Mouse (Mus musculus) limb, embryonic 11.5 days (tissue): ENCODE results near the gene 4933402J07Rik. TPM values are rescaled to one million over a fixed set of nuclear protein-coding genes. Genes with fewer than 3 reads are reported as not detected.

ENCODE experiments used
- ATAC-seq: fragments of 200-750 bp; cut with Nextera tagmentation; 2 replicates; pipeline ENCODE4 v1.8.0; 2017; ENCODE audit warnings: low read depth; ENCODE audit not compliant: insufficient number of reproducible peaks, low FRiP score, low TSS enrichment
- DNase-seq: peaks from one replicate; pipeline ENCODE4 v3.0.0-alpha.2; 2015; ENCODE audit warnings: low spot score
- H3K27ac ChIP-seq: fragments of 300-500 bp; sonication (generic); replicated peaks from 2 replicates; pipeline ENCODE4 v1.5.1; 2014; ENCODE audit warnings: low read depth, mild to moderate bottlenecking, low read length
- H3K27me3 ChIP-seq: fragments of 300-500 bp; sonication (generic); 2 replicates; pipeline ENCODE4 v1.6.1; 2014; ENCODE audit warnings: mild to moderate bottlenecking, low read length, mixed read lengths; ENCODE audit not compliant: control insufficient read depth, insufficient read depth
- H3K36me3 ChIP-seq: fragments of 300-500 bp; sonication (generic); 2 replicates; pipeline ENCODE4 v1.6.1; 2014; ENCODE audit warnings: mild to moderate bottlenecking, low read length, moderate library complexity, mixed read lengths; ENCODE audit not compliant: control insufficient read depth, insufficient read depth
- H3K4me1 ChIP-seq: fragments of 300-500 bp; sonication (generic); 2 replicates; pipeline ENCODE4 v1.6.1; 2014; ENCODE audit warnings: low read length, mixed read lengths; ENCODE audit not compliant: control insufficient read depth, insufficient read depth
- H3K4me2 ChIP-seq: fragments of 300-500 bp; sonication (generic); 2 replicates; pipeline ENCODE4 v1.6.1; 2014; ENCODE audit warnings: low read depth, mild to moderate bottlenecking, moderate library complexity; ENCODE audit not compliant: severe bottlenecking
- H3K4me3 ChIP-seq: fragments of 300-500 bp; sonication (generic); 2 replicates; pipeline ENCODE4 v1.5.1; 2014; ENCODE audit warnings: low read depth, low read length
- H3K9ac ChIP-seq: fragments of 300-500 bp; sonication (generic); 2 replicates; pipeline ENCODE4 v1.6.1; 2014; ENCODE audit warnings: mild to moderate bottlenecking, low read length
- H3K9me3 ChIP-seq: fragments of 300-500 bp; sonication (generic); 2 replicates; pipeline ENCODE4 v1.6.1; 2016; ENCODE audit warnings: low read length; ENCODE audit not compliant: control insufficient read depth
- WGBS: fragments of 180-500 bp; shearing (Covaris S2); extraction: QIAGEN DNeasy Blood & Tissue Kit; methylation state at CpG from one replicate; pipeline ENCODE4 v1.1.7; 2014; 5-methylcytosine and 5-hydroxymethylcytosine counted together
- polyA plus RNA-seq: library from polyadenylated mRNA; unstranded; fragments of >200 nt; fragmentation: Nextera tagmentation; extraction: Ambion mirVana; gene quantifications from 2 replicates; pipeline ENCODE4 v1.2.1, GENCODE M21; 2014

Gene 4933402J07Rik
- polyA plus RNA-seq, 1 experiment from 2014 or later: not detected

GRCm38 (mm10) chr8:87602731-87603130 lies 39.1 kb downstream of the 4933402J07Rik start:
- H3K36me3 ChIP-seq: no peaks in the 10 kb centered on the region
- no peaks in the 10 kb centered on the region for H3K27me3 ChIP-seq
- no peak overlapping the region for H3K4me2 ChIP-seq
- ATAC-seq: no peak
- WGBS: 79% methylated on average over 2 of the region's 2 CpGs
- no peaks in the 10 kb centered on the region for H3K4me1 ChIP-seq
- no peak overlapping the region for H3K4me3 ChIP-seq
- no peak overlapping the region for H3K9ac ChIP-seq
- no peaks in the 10 kb centered on the region for H3K9me3 ChIP-seq
- no peak for DNase-seq
- H3K27ac ChIP-seq: no peak overlapping the region

GRCm38 (mm10) chr8:87609110-87609509 lies 45.5 kb downstream of the 4933402J07Rik start:
- H3K4me1 ChIP-seq: no peaks in the 10 kb centered on the region
- no peak overlapping the region for H3K27ac ChIP-seq
- no peak overlapping the region for H3K4me3 ChIP-seq
- no peaks in the 10 kb centered on the region for H3K9me3 ChIP-seq
- ATAC-seq (no peak), DNase-seq (no peak)
- WGBS: 87% methylated on average over 7 of the region's 7 CpGs
- no peak overlapping the region for H3K4me2 ChIP-seq
- no peaks in the 10 kb centered on the region for H3K36me3 ChIP-seq
- no peak overlapping the region for H3K9ac ChIP-seq
- H3K27me3 ChIP-seq: no peaks in the 10 kb centered on the region

- Histone ChIP-seq H3K9me3 (no peaks in the 10 kb centered on the region), H3K9ac (no peak overlapping the region), H3K4me1 (no peaks in the 10 kb centered on the region), H3K27me3 (no peaks in the 10 kb centered on the region), H3K4me2 (no peak overlapping the region), H3K4me3 (no peak overlapping the region), H3K27ac (no peak overlapping the region), H3K36me3 (no peaks in the 10 kb centered on the region)
- ATAC-seq (no peak), DNase-seq (no peak)
- 83% methylated on average over 4 of the region's 4 CpGs for WGBS
Observed at GRCm38 (mm10) chr8:87609651-87610192, 46.1 kb downstream of the 4933402J07Rik start.

- no peak overlapping the region for H3K4me3 ChIP-seq
- H3K36me3 ChIP-seq: no peaks in the 10 kb centered on the region
- no peak overlapping the region for H3K4me2 ChIP-seq
- DNase-seq (no peak), ATAC-seq (no peak)
- no peaks in the 10 kb centered on the region for H3K9me3 ChIP-seq
- no peak overlapping the region for H3K9ac ChIP-seq
- H3K4me1 ChIP-seq: no peaks in the 10 kb centered on the region
- no peak overlapping the region for H3K27ac ChIP-seq
- 83% methylated on average over 1 of the region's 1 CpGs for WGBS
- no peaks in the 10 kb centered on the region for H3K27me3 ChIP-seq
Observed at GRCm38 (mm10) chr8:87613701-87614100, 50.0 kb downstream of the 4933402J07Rik start.

- H3K27ac ChIP-seq: no peak overlapping the region
- no peak overlapping the region for H3K9ac ChIP-seq
- peaks cover 2% of the 10 kb centered on the region; the same call in 1 of the 2 replicates for H3K27me3 ChIP-seq
- no peaks in the 10 kb centered on the region for H3K36me3 ChIP-seq
- H3K4me1 ChIP-seq: no peaks in the 10 kb centered on the region
- H3K9me3 ChIP-seq: no peaks in the 10 kb centered on the region
- DNase-seq: no peak
- no peak overlapping the region for H3K4me2 ChIP-seq
- ATAC-seq: no peak
- no peak overlapping the region for H3K4me3 ChIP-seq
- WGBS: 56% methylated on average over 7 of the region's 7 CpGs
Observed at GRCm38 (mm10) chr8:87619118-87619517, 55.5 kb downstream of the 4933402J07Rik start.

- Histone ChIP-seq H3K4me3 (no peak overlapping the region), H3K9me3 (no peaks in the 10 kb centered on the region), H3K27ac (no peak overlapping the region), H3K9ac (no peak overlapping the region), H3K36me3 (no peaks in the 10 kb centered on the region), H3K4me2 (no peak overlapping the region), H3K4me1 (no peaks in the 10 kb centered on the region), H3K27me3 (peaks cover 2% of the 10 kb centered on the region; the same call in 1 of the 2 replicates)
- DNase-seq (no peak), ATAC-seq (no peak)
- WGBS: 73% methylated on average over 2 of the region's 2 CpGs
Observed at GRCm38 (mm10) chr8:87619529-87619928, 55.9 kb downstream of the 4933402J07Rik start.

GRCm38 (mm10) chr8:87620225-87620624 lies 56.6 kb downstream of the 4933402J07Rik start:
- ATAC-seq: no peak
- 72% methylated on average over 6 of the region's 6 CpGs for WGBS

GRCm38 (mm10) chr8:87621181-87621580 lies 57.5 kb downstream of the 4933402J07Rik start:
- 91% methylated on average over 12 of the region's 12 CpGs for WGBS
- H3K27me3 ChIP-seq: peaks cover 2% of the 10 kb centered on the region; the same call in 1 of the 2 replicates
- H3K36me3 ChIP-seq: no peaks in the 10 kb centered on the region
- no peak for DNase-seq
- no peaks in the 10 kb centered on the region for H3K9me3 ChIP-seq
- no peak for ATAC-seq
- no peak overlapping the region for H3K4me2 ChIP-seq
- H3K9ac ChIP-seq: no peak overlapping the region
- no peak overlapping the region for H3K27ac ChIP-seq
- no peak overlapping the region for H3K4me3 ChIP-seq
- H3K4me1 ChIP-seq: no peaks in the 10 kb centered on the region

More at GRCm38 (mm10) chr8:87620225-87620624, 56.6 kb downstream of the 4933402J07Rik start:
- Histone ChIP-seq H3K4me1 (no peaks in the 10 kb centered on the region), H3K27me3 (peaks cover 2% of the 10 kb centered on the region; the same call in 1 of the 2 replicates), H3K9me3 (no peaks in the 10 kb centered on the region), H3K9ac (no peak overlapping the region), H3K27ac (no peak overlapping the region), H3K4me2 (no peak overlapping the region), H3K4me3 (no peak overlapping the region), H3K36me3 (no peaks in the 10 kb centered on the region)
- no peak for DNase-seq

- Histone ChIP-seq H3K27ac (no peak overlapping the region), H3K4me2 (no peak overlapping the region), H3K4me3 (no peak overlapping the region), H3K27me3 (no peaks in the 10 kb centered on the region), H3K9ac (no peak overlapping the region), H3K4me1 (no peaks in the 10 kb centered on the region), H3K9me3 (no peaks in the 10 kb centered on the region), H3K36me3 (no peaks in the 10 kb centered on the region)
- 39% methylated on average over 6 of the region's 6 CpGs for WGBS
- DNase-seq (no peak), ATAC-seq (no peak)
Observed at GRCm38 (mm10) chr8:87629656-87630055, 66.0 kb downstream of the 4933402J07Rik start.
